Mouse (Mus musculus): ENCODE measurements around the gene Als2cl.

GRCm38 (mm10) chr9:110836112-110836511 is 43.6 kb upstream of the Als2cl start:
- TF ChIP-seq POLR2A (IDR thresholded peaks at IDR 0.05; ENCODE audit: extremely low read depth, insufficient read depth, low read length) (no peak), CTCF (IDR thresholded peaks at IDR 0.05; ENCODE audit: low read depth, low read length) (no peak)
